Mouse (Mus musculus): ENCODE results near the gene Ppp3r2. TPM values are rescaled to one million over a fixed set of nuclear protein-coding genes. Genes with fewer than 3 reads are reported as not detected.
A peak's percentile ranks its signal among the peaks of the same experiment; 100 is the strongest.

Gene Ppp3r2
- polyA plus RNA-seq, 1 experiment = not detected

- Histone ChIP-seq H3K4me3 (ENCODE audit: insufficient read depth, poor library complexity, severe bottlenecking) (peak within 1 kb of the TSS; percentile 90), H3K27me3 (ENCODE audit: control insufficient read depth, insufficient read depth, insufficient read length) (no peaks in the 10 kb centered on the region), H3K36me3 (ENCODE audit: control insufficient read depth, insufficient read depth) (peaks cover 26% of the 10 kb centered on the region), H3K79me2 (ENCODE audit: control insufficient read depth, insufficient read depth) (peaks cover 36% of the 10 kb centered on the region), H3K79me3 (ENCODE audit: low read depth) (peaks cover 26% of the 10 kb centered on the region), H3ac (ENCODE audit: control insufficient read depth, insufficient read length, low read depth) (peak within 1 kb of the TSS; percentile 82)
- TF ChIP-seq MAX (IDR thresholded peaks at IDR 0.05) (no peak), USF1 (IDR thresholded peaks at IDR 0.05; ENCODE audit: low read depth) (no peak), MYOG (IDR thresholded peaks at IDR 0.05; ENCODE audit: control insufficient read depth, extremely low read depth, insufficient read length) (no peak), CEBPB (IDR thresholded peaks at IDR 0.05; ENCODE audit: low read depth) (no peak), CTCF (IDR thresholded peaks at IDR 0.05; ENCODE audit: control insufficient read depth, insufficient read depth, insufficient read length) (no peak), FOSL1 (IDR thresholded peaks at IDR 0.05; ENCODE audit: insufficient read depth, low read length, poor library complexity, severe bottlenecking) (no peak), MYOD1 (IDR thresholded peaks at IDR 0.05; ENCODE audit: control insufficient read depth, insufficient read length, low read depth) (no peak)
Measured at GRCm38 (mm10) chr4:49631319-49632138, 50.3 kb downstream of the Ppp3r2 start, which contains the start of gene Rnf20. Gene Rnf20 (plus strand): TSS chr4:49632006.

- no peak overlapping the region for H3K4me3 ChIP-seq (ENCODE audit: insufficient read depth, poor library complexity, severe bottlenecking)
- H3K27me3 ChIP-seq (ENCODE audit: control insufficient read depth, insufficient read depth, insufficient read length) = peaks cover 3% of the 10 kb centered on the region
- H3K79me2 ChIP-seq (ENCODE audit: control insufficient read depth, insufficient read depth) = peaks cover 20% of the 10 kb centered on the region
- H3K79me3 ChIP-seq (ENCODE audit: low read depth) = peaks cover 15% of the 10 kb centered on the region
- no peak for TF ChIP-seq CEBPB (IDR thresholded peaks at IDR 0.05; ENCODE audit: low read depth)
- no peak for TF ChIP-seq CTCF (IDR thresholded peaks at IDR 0.05; ENCODE audit: control insufficient read depth, insufficient read depth, insufficient read length)
- no peak for TF ChIP-seq MYOD1 (IDR thresholded peaks at IDR 0.05; ENCODE audit: control insufficient read depth, insufficient read length, low read depth)
- TF ChIP-seq MYOG (IDR thresholded peaks at IDR 0.05; ENCODE audit: control insufficient read depth, extremely low read depth, insufficient read length) = no peak
- TF ChIP-seq USF1 (IDR thresholded peaks at IDR 0.05; ENCODE audit: low read depth) = no peak
- no peak for TF ChIP-seq FOSL1 (IDR thresholded peaks at IDR 0.05; ENCODE audit: insufficient read depth, low read length, poor library complexity, severe bottlenecking)
- no peak for TF ChIP-seq MAX (IDR thresholded peaks at IDR 0.05)
- H3K36me3 ChIP-seq (ENCODE audit: control insufficient read depth, insufficient read depth) = peaks cover under 1% of the 10 kb centered on the region
- H3ac ChIP-seq (ENCODE audit: control insufficient read depth, insufficient read length, low read depth) = no peak overlapping the region
Measured at GRCm38 (mm10) chr4:49628941-49629340, 52.9 kb downstream of the Ppp3r2 start.

Other genes starting within 250 kb of the Ppp3r2 start
- not detected for gene Acnat1, start 208.1 kb downstream of the Ppp3r2 start, polyA plus RNA-seq (2012; fragmentation: generic; extraction: Trizol)
- 0.02 TPM for gene Baat, start 175.5 kb downstream of the Ppp3r2 start, polyA plus RNA-seq (2012; fragmentation: generic; extraction: Trizol)
- 16.0 TPM for gene Mrpl50, start 160.9 kb downstream of the Ppp3r2 start, polyA plus RNA-seq (2012; fragmentation: generic; extraction: Trizol)
- 1.1 TPM for gene Zfp189, start 160.8 kb downstream of the Ppp3r2 start, polyA plus RNA-seq (2012; fragmentation: generic; extraction: Trizol)
- gene Aldob, start 132.5 kb downstream of the Ppp3r2 start, polyA plus RNA-seq (2012; fragmentation: generic; extraction: Trizol) = not detected
- 0.34 TPM for gene Tmem246, start 84.1 kb downstream of the Ppp3r2 start, polyA plus RNA-seq (2012; fragmentation: generic; extraction: Trizol)
- gene Rnf20, start 50.0 kb downstream of the Ppp3r2 start, polyA plus RNA-seq (2012; fragmentation: generic; extraction: Trizol) = 17.3 TPM
- gene Grin3a, start 163.7 kb upstream of the Ppp3r2 start, polyA plus RNA-seq (2012; fragmentation: generic; extraction: Trizol) = 0.01 TPM

Measured in C2C12 (cell line).